12 mouse cellular contexts compared by ENCODE assay signal in the genomic region with DNA sequence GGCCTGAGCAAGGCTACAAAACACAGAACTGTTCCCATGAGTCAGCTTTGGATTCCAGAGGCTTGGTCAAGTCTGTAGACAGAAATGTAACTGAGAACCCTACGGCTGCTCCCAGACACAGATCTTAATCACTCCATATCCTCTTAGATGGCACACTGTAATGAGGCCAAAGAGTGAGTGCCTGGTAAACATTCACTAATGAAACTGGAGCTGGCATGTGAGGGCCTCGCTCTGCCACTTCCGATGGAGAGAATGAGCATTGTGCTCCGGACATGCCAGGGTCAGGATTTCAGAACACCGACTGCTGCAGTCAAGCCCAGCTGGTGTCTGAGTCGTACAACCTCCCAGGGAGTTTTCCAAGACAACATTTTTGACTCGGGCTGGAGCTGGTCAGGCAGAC. TPM values are rescaled to one million over a fixed set of nuclear protein-coding genes. Genes with fewer than 3 reads are reported as not detected.
A peak's percentile ranks its signal among the peaks of the same experiment; 100 is the strongest.
DNase-seq lines count a peak whose midpoint lies in the region; ATAC-seq lines count a peak whose summit lies in the region.
"Had no signal": no experiment of that assay in that cellular context is flagged by ENCODE, and none has a peak within 500 bp of the region (broad histone marks: within the 10 kb centered on the region; RNA-seq: fewer than 3 reads in every experiment).

No protein-coding gene starts in this region.

- no peak overlapping the region for H3K4me3 ChIP-seq in embryonic facial prominence, embryonic 10.5 days
- no peak overlapping the region for H3K4me3 ChIP-seq in kidney, embryonic 16.5 days (ENCODE audit: low read length)
- no peak overlapping the region for H3K4me3 ChIP-seq in liver, embryonic 12.5 days
- H3K4me3 ChIP-seq: liver, embryonic 15.5 days had no signal

- H3K9me3 ChIP-seq in embryonic facial prominence, embryonic 10.5 days, result no peaks in the 10 kb centered on the region
- H3K9me3 ChIP-seq in kidney, embryonic 16.5 days (ENCODE audit: low read length), result no peaks in the 10 kb centered on the region
- no peaks in the 10 kb centered on the region for H3K9me3 ChIP-seq in liver, embryonic 12.5 days (replicated peaks)
- H3K9me3 ChIP-seq: liver, embryonic 15.5 days had no signal

- WGBS in embryonic facial prominence, embryonic 10.5 days, result 61% methylated on average over 7 of the region's 7 CpGs
- 15% methylated on average over 7 of the region's 7 CpGs for WGBS in kidney, embryonic 16.5 days
- WGBS in liver, embryonic 12.5 days (ENCODE audit: insufficient replicate concordance), result 79% methylated on average over 7 of the region's 7 CpGs

- peak overlapping the region; percentile 16 for H3K27ac ChIP-seq in embryonic facial prominence, embryonic 10.5 days (replicated peaks)
- peak overlapping the region; percentile 54 for H3K27ac ChIP-seq in kidney, embryonic 16.5 days (ENCODE audit: low read length)
- no peak overlapping the region for H3K27ac ChIP-seq in liver, embryonic 12.5 days
- H3K27ac ChIP-seq: liver, embryonic 15.5 days had no signal

- H3K36me3 ChIP-seq in embryonic facial prominence, embryonic 10.5 days (replicated peaks), result peaks cover 24% of the 10 kb centered on the region
- H3K36me3 ChIP-seq in kidney, embryonic 16.5 days (ENCODE audit: insufficient read depth, low read length), result peaks cover 8% of the 10 kb centered on the region; the same call in 1 of the 2 replicates
- H3K36me3 ChIP-seq in liver, embryonic 12.5 days, result peaks cover 14% of the 10 kb centered on the region; the same call in 1 of the 2 replicates
- H3K36me3 ChIP-seq: liver, embryonic 15.5 days had no signal

- peaks cover 20% of the 10 kb centered on the region for H3K4me1 ChIP-seq in embryonic facial prominence, embryonic 10.5 days
- peaks cover 24% of the 10 kb centered on the region; the same call in 1 of the 2 replicates for H3K4me1 ChIP-seq in kidney, embryonic 16.5 days (ENCODE audit: insufficient read depth, low read length)
- no peaks in the 10 kb centered on the region for H3K4me1 ChIP-seq in liver, embryonic 12.5 days
- H3K4me1 ChIP-seq: liver, embryonic 15.5 days had no signal

- ATAC-seq in kidney, embryonic 16.5 days (ENCODE audit: low FRiP score, low TSS enrichment), result peak; percentile 90
- ATAC-seq in liver, embryonic 12.5 days, result no peak

- H3K27me3 ChIP-seq in embryonic facial prominence, embryonic 10.5 days (replicated peaks; ENCODE audit: low read depth, poor library complexity, severe bottlenecking), result no peaks in the 10 kb centered on the region
- no peaks in the 10 kb centered on the region for H3K27me3 ChIP-seq in kidney, embryonic 16.5 days (ENCODE audit: insufficient read depth, low read length)
- no peaks in the 10 kb centered on the region for H3K27me3 ChIP-seq in liver, embryonic 12.5 days (replicated peaks)
- H3K27me3 ChIP-seq: liver, embryonic 15.5 days had no signal

- H3K4me2 ChIP-seq in kidney, embryonic 16.5 days (replicated peaks; ENCODE audit: low read depth, low read length), result no peak overlapping the region
- no peak overlapping the region for H3K4me2 ChIP-seq in liver, embryonic 12.5 days
- H3K4me2 ChIP-seq: liver, embryonic 15.5 days had no signal

- peak; percentile 27 to 60 for DNase-seq in adrenal gland, adult (ENCODE audit: inconsistent age in 2 of 2, low spot score in 1 of 2)
- DNase-seq in adrenal gland, postnatal 4 days (ENCODE audit: low spot score in 2 of 2), result no peak
- DNase-seq in embryonic facial prominence, embryonic 10.5 days (ENCODE audit: low spot score), result peak; percentile 30
- DNase-seq in lung, postnatal 14 days, result peak; percentile 22
- no peak for DNase-seq in right cerebral cortex, adult 18-20 months
- no peak for DNase-seq in layer of hippocampus, adult 9-11 months
- DNase-seq: cerebellum, adult 18-20 months; right cerebral cortex, postnatal 25 days; thymus, postnatal 4 days had no signal

- H3K9ac ChIP-seq in kidney, embryonic 16.5 days (replicated peaks; ENCODE audit: low read length), result no peak overlapping the region
- no peak overlapping the region for H3K9ac ChIP-seq in liver, embryonic 12.5 days
- H3K9ac ChIP-seq: liver, embryonic 15.5 days had no signal

RNA-seq across cellular contexts. Expression of a gene that starts 32.4 kb away (rescaled TPM):
- total RNA-seq in adrenal gland, postnatal 4 days (2021), result 10 to 100 TPM; 35.5 to 40.1 TPM
- polyA plus RNA-seq in embryonic facial prominence, embryonic 10.5 days (2016; fragmentation: Nextera tagmentation; extraction: Ambion mirVana), result 24.6 and 29.7 TPM in 2 replicates
- 29.6 and 31.9 TPM in 2 replicates for polyA plus RNA-seq in kidney, embryonic 16.5 days (2015; fragmentation: Nextera tagmentation; extraction: Ambion mirVana)
- polyA plus RNA-seq in liver, embryonic 12.5 days (2016; fragmentation: Nextera tagmentation; extraction: Ambion mirVana), result 4.5 and 4.8 TPM in 2 replicates

Comparison
In these comparisons a context has a peak if more than half of its experiments do, and no peak if none do; other contexts are left out.
1. DNase-seq: peak in adrenal gland, adult (2 of 2), embryonic facial prominence, embryonic 10.5 days (single experiment) and lung, postnatal 14 days (single experiment); none in adrenal gland, postnatal 4 days (0 of 2), right cerebral cortex, adult 18-20 months (single experiment) and layer of hippocampus, adult 9-11 months (single experiment).